Mouse (Mus musculus) T-cell, adult 2 months (primary cell): ENCODE data around the gene Scgb1b20.
"Not testable (repeated sequence)": the region's sequence is repeated elsewhere in the genome, so short reads cannot be mapped to it uniquely, and the experiment has no call there.

ENCODE experiments used
- DNase-seq: peaks from one replicate; pipeline ENCODE4 v3.0.0; 2022; ENCODE audit warnings: low spot score

Scgb1b20 gene

DNA sequence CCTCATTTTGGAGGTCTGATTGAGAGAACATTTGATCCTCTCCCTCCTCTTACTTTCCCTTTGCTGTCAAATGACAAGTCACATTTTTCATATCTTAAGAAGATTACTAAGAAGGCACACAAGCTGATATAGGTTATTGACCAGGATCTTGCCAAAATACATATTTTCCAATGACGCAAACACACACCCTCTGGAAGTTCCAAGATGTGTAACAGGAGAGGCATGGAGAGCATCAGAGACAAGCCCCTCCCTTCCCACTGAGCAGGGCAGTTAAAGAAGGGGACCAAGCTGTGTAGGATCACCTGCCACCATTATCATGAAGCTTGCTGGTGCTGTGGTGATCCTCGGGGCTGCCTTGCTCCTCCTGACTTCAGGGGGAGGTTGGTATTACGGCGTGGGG lies at the start of gene Scgb1b20:
Gene Scgb1b20 (plus strand): TSS at position 301 of the 400 bp plus-strand sequence.
- not testable (repeated sequence) for DNase-seq

DNA sequence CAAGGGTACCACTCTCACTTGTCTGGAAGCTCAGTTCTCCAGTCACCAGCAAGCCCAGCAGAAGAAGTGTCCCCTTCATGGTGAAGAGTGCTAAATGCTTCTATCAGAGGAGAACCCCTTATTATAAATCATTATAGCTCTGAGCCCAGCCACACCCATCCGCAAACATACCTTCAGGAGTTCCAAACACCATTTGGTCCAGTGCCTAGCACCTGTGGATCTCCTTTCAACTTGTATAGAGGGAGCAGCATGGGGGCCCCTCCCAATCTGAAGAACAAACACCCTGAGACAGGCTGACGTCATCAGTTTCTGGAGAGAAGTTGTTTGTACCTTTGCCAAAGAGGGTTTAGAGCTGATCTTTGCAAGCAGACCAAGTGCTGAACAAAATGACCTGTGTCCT lies 6.8 kb upstream of the Scgb1b20 start, which contains the start of gene Scgb2b20:
Gene Scgb2b20 (minus strand): TSS at position 101 of the 400 bp plus-strand sequence.
- DNase-seq = not testable (repeated sequence)

DNA sequence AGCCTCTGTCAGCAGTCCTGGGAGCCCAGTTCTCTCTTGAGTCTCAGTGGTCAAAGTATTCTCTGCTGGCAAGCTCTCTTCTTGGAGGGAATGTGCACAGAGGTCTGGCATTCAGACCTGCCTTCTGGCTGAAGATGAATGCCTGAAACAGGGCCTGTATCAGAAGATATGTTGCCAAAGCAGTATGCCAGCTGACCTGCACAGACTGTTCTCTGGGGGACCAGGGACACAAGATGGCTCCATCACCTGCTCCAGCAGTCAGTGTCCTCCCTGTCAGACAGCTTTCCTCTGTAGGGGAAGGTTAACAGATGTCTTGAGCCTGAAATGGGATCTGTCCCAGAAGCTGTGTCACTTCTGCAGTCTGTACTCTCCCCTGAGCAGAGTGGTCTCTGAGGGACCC lies 26.7 kb downstream of the Scgb1b20 start:
- not testable (repeated sequence) for DNase-seq

DNA sequence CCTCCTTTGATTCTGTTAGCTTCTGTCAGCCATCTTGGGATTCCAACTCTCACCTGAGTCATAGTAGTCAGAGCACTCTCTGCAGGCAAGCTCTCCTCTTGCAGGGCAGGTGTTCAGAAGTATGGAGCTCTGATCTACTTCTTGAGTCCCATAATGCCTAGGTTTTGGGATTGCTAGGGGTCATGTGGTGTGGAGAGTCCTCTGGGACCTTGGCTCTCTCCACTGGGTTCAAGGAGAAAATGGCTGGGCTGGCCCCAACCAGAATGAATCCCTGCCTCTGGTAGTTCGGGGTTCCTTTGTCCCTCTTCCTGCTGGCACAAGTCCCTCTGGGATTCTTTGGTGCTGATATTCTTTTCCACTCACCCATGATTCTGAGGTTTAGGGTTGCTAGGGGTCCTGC lies 28.6 kb downstream of the Scgb1b20 start:
- DNase-seq = no peak

DNA sequence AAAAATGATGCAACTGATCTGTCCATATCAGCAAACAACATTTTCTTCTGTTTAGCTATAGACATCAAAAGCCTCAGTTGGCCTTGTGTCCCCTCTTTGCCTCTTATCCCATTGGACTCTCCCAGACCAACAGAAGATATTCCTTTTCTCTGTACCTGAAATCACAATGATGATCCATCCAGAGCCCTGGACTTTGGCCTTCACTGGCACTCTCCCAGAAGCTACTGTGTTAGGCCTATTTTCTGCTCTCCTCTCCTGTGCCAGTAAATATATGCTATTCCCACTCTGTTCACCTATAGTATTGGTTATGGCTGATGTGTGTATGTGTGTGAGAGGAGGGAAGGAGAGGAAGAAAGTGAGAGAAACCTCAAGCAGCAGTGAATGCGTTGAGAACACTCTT lies 36.6 kb downstream of the Scgb1b20 start:
- not testable (repeated sequence) for DNase-seq
